Comparison of ENCODE assay signal across 8 mouse cellular contexts in genomic region chr11:98265039-98265438, GRCm38 (mm10).
DNase-seq lines count a peak whose midpoint lies in the region; ATAC-seq and TF ChIP-seq lines count a peak whose summit lies in the region.

No protein-coding gene starts in this region.

- H3K4me1 ChIP-seq in liver, adult 2 months (ENCODE audit: control insufficient read depth, insufficient read depth, low read length): no peaks in the 10 kb centered on the region

- H3K9ac ChIP-seq in liver, adult 2 months (ENCODE audit: low read depth, low read length): no peak overlapping the region

- TF ChIP-seq CTCF in C2C12 (IDR thresholded peaks at IDR 0.05; ENCODE audit: control insufficient read depth, insufficient read depth, insufficient read length): peak; percentile 81
- peak; percentile 65 for TF ChIP-seq CTCF in liver, adult 2 months (IDR thresholded peaks at IDR 0.05; ENCODE audit: low read depth, low read length)

- no peak overlapping the region for H3ac ChIP-seq in C2C12 (ENCODE audit: control insufficient read depth, insufficient read length, low read depth)

- WGBS in liver, adult 2 months: 11% methylated on average over 2 of the region's 2 CpGs

- no peak overlapping the region for H3K4me3 ChIP-seq in C2C12 (ENCODE audit: insufficient read depth, poor library complexity, severe bottlenecking)
- no peak overlapping the region for H3K4me3 ChIP-seq in liver, adult 2 months (ENCODE audit: insufficient read depth, low read depth, low read length)

- H3K36me3 ChIP-seq in C2C12 (ENCODE audit: control insufficient read depth, insufficient read depth): peaks cover 44% of the 10 kb centered on the region
- H3K36me3 ChIP-seq in liver, adult 2 months (ENCODE audit: control insufficient read depth, insufficient read depth, low read length): peaks cover 54% of the 10 kb centered on the region

- no peaks in the 10 kb centered on the region for H3K27me3 ChIP-seq in C2C12 (ENCODE audit: control insufficient read depth, insufficient read depth, insufficient read length)
- no peaks in the 10 kb centered on the region for H3K27me3 ChIP-seq in liver, adult 2 months (ENCODE audit: control insufficient read depth, insufficient read depth, low read length)

- TF ChIP-seq POLR2A in liver, adult 2 months (IDR thresholded peaks at IDR 0.05; ENCODE audit: extremely low read depth, insufficient read depth, low read length): no peak

- no peak overlapping the region for H3K27ac ChIP-seq in liver, adult 2 months (replicated peaks; ENCODE audit: insufficient read depth, low read depth, low read length)

- DNase-seq in adipocyte (ENCODE audit: low spot score): peak; percentile 76
- DNase-seq in gastrocnemius, adult 8-10 months (ENCODE audit: low spot score in 2 of 2): peak; percentile 53 to 57
- peak; percentile 68 to 91 for DNase-seq in kidney, adult 8-10 months
- DNase-seq in liver, adult 2 months (ENCODE audit: extremely low read depth, low read depth, low spot score): peak; percentile 64
- DNase-seq in retina, embryonic 14.5 days (ENCODE audit: low spot score): peak; percentile 95
- DNase-seq in thymus, postnatal 25 days: peak; percentile 74

- ATAC-seq in common myeloid progenitor, adult 5-6 weeks (replicated peaks; ENCODE audit: low read depth, poor library complexity, severe bottlenecking): peak; percentile 66; the same call in 1 of the 2 replicates

- no peaks in the 10 kb centered on the region for H3K79me2 ChIP-seq in C2C12 (ENCODE audit: control insufficient read depth, insufficient read depth)
- no peaks in the 10 kb centered on the region for H3K79me2 ChIP-seq in liver, adult 2 months (ENCODE audit: control insufficient read depth, insufficient read depth, low read length)

- no peaks in the 10 kb centered on the region for H3K79me3 ChIP-seq in C2C12 (ENCODE audit: low read depth)

TF ChIP-seq in C2C12, 6 proteins besides CTCF, POLR2A, EP300 and RAD21:
- TF ChIP-seq MYOG (IDR thresholded peaks at IDR 0.05; ENCODE audit: control insufficient read depth, extremely low read depth, insufficient read length) (no peak), MYOD1 (IDR thresholded peaks at IDR 0.05; ENCODE audit: control insufficient read depth, insufficient read length, low read depth) (no peak), USF1 (IDR thresholded peaks at IDR 0.05; ENCODE audit: low read depth) (no peak), FOSL1 (IDR thresholded peaks at IDR 0.05; ENCODE audit: insufficient read depth, low read length, poor library complexity, severe bottlenecking) (no peak), CEBPB (IDR thresholded peaks at IDR 0.05; ENCODE audit: low read depth) (no peak), MAX (IDR thresholded peaks at IDR 0.05) (no peak)
